Mouse (Mus musculus): ENCODE measurements around the gene Fcrl5. TPM values are rescaled to one million over a fixed set of nuclear protein-coding genes. Genes with fewer than 3 reads are reported as not detected.

The Fcrl5 gene
- not detected in 2 replicates for polyA plus RNA-seq (2016; fragmentation: Nextera tagmentation; extraction: Ambion mirVana)

- H3K4me3 ChIP-seq = no peak within 1 kb of the TSS
- no peak for ATAC-seq (ENCODE audit: low FRiP score)
- no peak within 1 kb of the TSS for H3K4me2 ChIP-seq (replicated peaks)
- no peak within 1 kb of the TSS for H3K9ac ChIP-seq
- H3K9me3 ChIP-seq (replicated peaks) = no peaks in the 10 kb centered on the region; the same call in 1 of the 2 replicates
- 90% methylated on average over 5 of the region's 5 CpGs for WGBS
- H3K36me3 ChIP-seq = no peaks in the 10 kb centered on the region
- no peaks in the 10 kb centered on the region for H3K4me1 ChIP-seq
- no peaks in the 10 kb centered on the region for H3K27me3 ChIP-seq
- H3K27ac ChIP-seq = no peak within 1 kb of the TSS
Observed at GRCm38 (mm10) chr3:87435479-87435878, at the start of gene Fcrl5. TSS of gene Fcrl5 (plus strand) at chr3:87435773.

- H3K9ac ChIP-seq = no peak overlapping the region
- H3K4me3 ChIP-seq = no peak overlapping the region
- no peaks in the 10 kb centered on the region for H3K4me1 ChIP-seq
- 82% methylated on average over 1 of the region's 1 CpGs for WGBS
- no peak overlapping the region for H3K27ac ChIP-seq
- no peak for ATAC-seq (ENCODE audit: low FRiP score)
- H3K27me3 ChIP-seq = no peaks in the 10 kb centered on the region
- no peaks in the 10 kb centered on the region for H3K36me3 ChIP-seq
- H3K9me3 ChIP-seq (replicated peaks) = no peaks in the 10 kb centered on the region
- no peak overlapping the region for H3K4me2 ChIP-seq (replicated peaks)
Observed at GRCm38 (mm10) chr3:87390935-87391334, 44.6 kb upstream of the Fcrl5 start.

DNA sequence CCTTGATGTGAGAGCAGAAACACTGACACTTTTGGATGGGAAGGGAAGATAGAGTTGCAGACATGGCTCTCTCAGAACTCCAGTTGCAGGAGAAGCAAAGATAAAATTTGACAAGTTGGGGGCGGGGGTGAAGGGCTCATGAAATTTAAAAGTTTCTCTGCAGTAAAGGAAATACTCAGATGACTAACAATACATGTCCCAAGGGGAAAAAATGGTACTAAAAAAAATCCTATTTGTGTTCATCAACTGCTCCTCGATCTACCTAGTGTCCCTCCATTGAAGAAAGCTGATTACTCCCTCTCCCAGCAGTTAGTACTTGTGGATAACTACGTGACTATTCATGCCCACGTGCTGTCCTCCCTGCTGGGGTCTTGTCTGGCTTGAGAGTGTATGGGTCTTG lies 36.8 kb upstream of the Fcrl5 start:
- WGBS = 69% methylated on average over 4 of the region's 4 CpGs
- ATAC-seq (ENCODE audit: low FRiP score) = no peak
- no peak overlapping the region for H3K4me2 ChIP-seq (replicated peaks)
- no peaks in the 10 kb centered on the region for H3K4me1 ChIP-seq
- no peaks in the 10 kb centered on the region for H3K36me3 ChIP-seq
- no peaks in the 10 kb centered on the region for H3K27me3 ChIP-seq
- no peak overlapping the region for H3K4me3 ChIP-seq
- H3K9ac ChIP-seq = no peak overlapping the region
- H3K27ac ChIP-seq = no peak overlapping the region
- no peaks in the 10 kb centered on the region for H3K9me3 ChIP-seq (replicated peaks)

- no peak overlapping the region for H3K9ac ChIP-seq
- no peaks in the 10 kb centered on the region for H3K4me1 ChIP-seq
- H3K36me3 ChIP-seq = no peaks in the 10 kb centered on the region
- no peak overlapping the region for H3K4me3 ChIP-seq
- no peaks in the 10 kb centered on the region for H3K9me3 ChIP-seq (replicated peaks)
- H3K27me3 ChIP-seq = no peaks in the 10 kb centered on the region
- ATAC-seq (ENCODE audit: low FRiP score) = no peak
- H3K27ac ChIP-seq = no peak overlapping the region
- WGBS = 84% methylated on average over 4 of the region's 4 CpGs
- no peak overlapping the region for H3K4me2 ChIP-seq (replicated peaks)
Observed at GRCm38 (mm10) chr3:87399906-87400305, 35.7 kb upstream of the Fcrl5 start.

- no peaks in the 10 kb centered on the region for H3K27me3 ChIP-seq
Observed at GRCm38 (mm10) chr3:87401321-87401720, 34.3 kb upstream of the Fcrl5 start.

GRCm38 (mm10) chr3:87408171-87408570 lies 27.4 kb upstream of the Fcrl5 start:
- ATAC-seq (ENCODE audit: low FRiP score) = no peak

More at GRCm38 (mm10) chr3:87401321-87401720, 34.3 kb upstream of the Fcrl5 start:
- H3K36me3 ChIP-seq = no peaks in the 10 kb centered on the region
- 63% methylated on average over 5 of the region's 5 CpGs for WGBS
- H3K27ac ChIP-seq = no peak overlapping the region
- no peak overlapping the region for H3K4me3 ChIP-seq
- no peaks in the 10 kb centered on the region for H3K9me3 ChIP-seq (replicated peaks)
- H3K4me2 ChIP-seq (replicated peaks) = no peak overlapping the region
- no peak overlapping the region for H3K9ac ChIP-seq
- no peak for ATAC-seq (ENCODE audit: low FRiP score)
- no peaks in the 10 kb centered on the region for H3K4me1 ChIP-seq

GRCm38 (mm10) chr3:87409196-87409935 lies 26.2 kb upstream of the Fcrl5 start:
- H3K27ac ChIP-seq = no peak overlapping the region
- no peaks in the 10 kb centered on the region for H3K9me3 ChIP-seq (replicated peaks)
- H3K4me3 ChIP-seq = no peak overlapping the region
- H3K4me2 ChIP-seq (replicated peaks) = no peak overlapping the region
- no peak overlapping the region for H3K9ac ChIP-seq
- ATAC-seq (ENCODE audit: low FRiP score) = no peak
- 85% methylated on average over 4 of the region's 4 CpGs for WGBS
- no peaks in the 10 kb centered on the region for H3K27me3 ChIP-seq
- H3K36me3 ChIP-seq = no peaks in the 10 kb centered on the region
- H3K4me1 ChIP-seq = 0 out of 2 replicates have a peak, but pooled peaks cover 2% of the 10 kb centered on the region

More at GRCm38 (mm10) chr3:87408171-87408570, 27.4 kb upstream of the Fcrl5 start:
- Histone ChIP-seq H3K27ac (no peak overlapping the region), H3K9ac (no peak overlapping the region), H3K36me3 (no peaks in the 10 kb centered on the region), H3K4me2 (replicated peaks) (no peak overlapping the region), H3K4me3 (no peak overlapping the region), H3K4me1 (0 out of 2 replicates have a peak, but pooled peaks cover 2% of the 10 kb centered on the region), H3K27me3 (no peaks in the 10 kb centered on the region), H3K9me3 (replicated peaks) (no peaks in the 10 kb centered on the region)
- 32% methylated on average over 4 of the region's 4 CpGs for WGBS

- Histone ChIP-seq H3K4me3 (no peak overlapping the region), H3K9me3 (replicated peaks) (no peaks in the 10 kb centered on the region), H3K36me3 (no peaks in the 10 kb centered on the region), H3K27ac (no peak overlapping the region), H3K4me1 (0 out of 2 replicates have a peak, but pooled peaks cover 2% of the 10 kb centered on the region), H3K4me2 (replicated peaks) (no peak overlapping the region), H3K27me3 (no peaks in the 10 kb centered on the region), H3K9ac (no peak overlapping the region)
- ATAC-seq (ENCODE audit: low FRiP score) = no peak
- WGBS = 83% methylated on average over 6 of the region's 6 CpGs
Observed at GRCm38 (mm10) chr3:87410605-87411004, 25.0 kb upstream of the Fcrl5 start.

DNA sequence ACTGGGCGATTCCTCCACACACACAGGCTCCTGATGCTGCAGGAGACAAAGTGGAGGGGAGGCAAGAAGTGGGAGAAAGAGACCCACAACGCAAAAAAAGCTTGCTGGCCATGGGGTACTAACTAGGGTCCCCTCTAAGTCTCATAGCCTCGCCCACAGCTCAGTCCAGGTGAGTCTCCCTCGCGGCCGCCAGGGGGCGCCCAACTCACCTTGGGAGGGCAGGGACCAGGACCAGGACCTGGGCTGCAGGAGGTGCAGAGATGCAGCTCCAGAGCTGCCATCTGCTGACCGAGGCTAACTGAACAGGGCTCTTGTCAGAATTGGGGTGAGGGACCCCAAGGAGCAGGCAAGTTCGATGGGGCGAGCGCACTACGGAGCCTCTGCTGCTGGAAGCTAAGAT lies 24.4 kb upstream of the Fcrl5 start:
- no peak overlapping the region for H3K27ac ChIP-seq
- H3K4me1 ChIP-seq = 0 out of 2 replicates have a peak, but pooled peaks cover 2% of the 10 kb centered on the region
- H3K9ac ChIP-seq = no peak overlapping the region
- H3K9me3 ChIP-seq (replicated peaks) = no peaks in the 10 kb centered on the region
- WGBS = 11% methylated on average over 12 of the region's 12 CpGs
- no peak overlapping the region for H3K4me3 ChIP-seq
- no peaks in the 10 kb centered on the region for H3K27me3 ChIP-seq
- no peak; the same call in 1 of the 2 replicates for ATAC-seq (ENCODE audit: low FRiP score)
- no peak overlapping the region; the same call in 1 of the 2 replicates for H3K4me2 ChIP-seq (replicated peaks)
- H3K36me3 ChIP-seq = no peaks in the 10 kb centered on the region

DNA sequence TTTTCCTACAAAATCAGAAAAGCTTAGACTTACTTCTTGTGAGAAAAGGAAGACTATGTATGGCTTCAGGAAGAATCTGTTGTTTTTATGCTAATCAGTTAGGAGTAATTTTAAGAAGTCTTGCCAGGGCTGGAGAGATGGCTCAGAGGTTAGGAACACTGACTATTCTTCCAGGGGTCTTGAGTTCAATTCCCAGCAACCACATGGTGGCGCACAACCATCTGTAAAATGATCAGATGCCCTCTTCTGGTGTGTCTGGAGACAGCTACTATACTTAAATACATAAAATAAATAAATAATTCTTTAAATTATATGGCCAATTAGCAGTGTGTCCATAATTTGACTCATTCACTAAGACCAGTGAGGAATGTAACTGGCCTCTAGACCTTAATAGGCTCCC lies 14.9 kb upstream of the Fcrl5 start:
- Histone ChIP-seq H3K4me2 (replicated peaks) (no peak overlapping the region), H3K9ac (no peak overlapping the region), H3K27ac (no peak overlapping the region), H3K9me3 (replicated peaks) (no peaks in the 10 kb centered on the region), H3K4me1 (no peaks in the 10 kb centered on the region), H3K36me3 (no peaks in the 10 kb centered on the region), H3K4me3 (no peak overlapping the region), H3K27me3 (no peaks in the 10 kb centered on the region)
- no peak for ATAC-seq (ENCODE audit: low FRiP score)
- 50% methylated on average over 1 of the region's 1 CpGs for WGBS

DNA sequence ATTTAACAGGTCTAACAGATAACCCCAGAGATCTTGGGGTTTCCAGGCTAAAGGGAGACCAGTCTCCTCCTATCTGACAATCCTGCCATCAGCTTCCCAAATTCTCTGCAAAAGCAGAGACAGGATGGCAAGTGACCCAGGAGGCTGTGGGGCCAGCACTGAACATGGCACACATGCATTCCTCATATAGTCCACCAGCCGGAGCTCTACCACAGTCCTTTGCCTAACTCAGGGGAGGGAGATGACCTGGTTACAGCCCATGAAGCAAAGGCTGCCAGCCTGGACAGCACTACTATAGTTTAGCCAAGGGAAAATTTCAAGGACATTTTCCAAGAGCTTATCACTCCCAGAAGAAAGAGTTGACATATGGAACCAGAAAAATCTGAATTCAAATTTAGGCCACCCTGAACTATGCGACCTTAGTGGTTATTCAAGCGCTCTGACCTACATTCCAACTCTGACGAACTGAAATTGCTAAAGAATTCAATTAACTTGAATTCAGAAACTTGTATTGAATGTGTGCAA lies 13.1 kb upstream of the Fcrl5 start:
- Histone ChIP-seq H3K27me3 (no peaks in the 10 kb centered on the region), H3K4me1 (no peaks in the 10 kb centered on the region), H3K36me3 (no peaks in the 10 kb centered on the region), H3K27ac (no peak overlapping the region), H3K9me3 (replicated peaks) (no peaks in the 10 kb centered on the region), H3K4me2 (replicated peaks) (no peak overlapping the region), H3K4me3 (no peak overlapping the region), H3K9ac (no peak overlapping the region)
- no peak for ATAC-seq (ENCODE audit: low FRiP score)
- WGBS = 83% methylated on average over 4 of the region's 4 CpGs

GRCm38 (mm10) chr3:87440586-87440985 lies 5.0 kb downstream of the Fcrl5 start:
- Histone ChIP-seq H3K4me3 (no peak overlapping the region), H3K4me2 (replicated peaks) (no peak overlapping the region), H3K4me1 (no peaks in the 10 kb centered on the region), H3K27me3 (no peaks in the 10 kb centered on the region), H3K9ac (no peak overlapping the region), H3K9me3 (replicated peaks) (no peaks in the 10 kb centered on the region; the same call in 1 of the 2 replicates), H3K36me3 (no peaks in the 10 kb centered on the region), H3K27ac (no peak overlapping the region)
- no peak for ATAC-seq (ENCODE audit: low FRiP score)
- 82% methylated on average over 1 of the region's 1 CpGs for whole genome bisulfite sequencing

- 75% methylated on average over 6 of the region's 6 CpGs for WGBS
- ATAC-seq (ENCODE audit: low FRiP score) = no peak
- Histone ChIP-seq H3K9ac (no peak overlapping the region), H3K27me3 (no peaks in the 10 kb centered on the region), H3K36me3 (no peaks in the 10 kb centered on the region), H3K27ac (no peak overlapping the region), H3K4me1 (no peaks in the 10 kb centered on the region), H3K4me3 (no peak overlapping the region), H3K9me3 (replicated peaks) (no peaks in the 10 kb centered on the region; the same call in 1 of the 2 replicates), H3K4me2 (replicated peaks) (no peak overlapping the region)
Observed at GRCm38 (mm10) chr3:87443968-87444367, 8.4 kb downstream of the Fcrl5 start.
